Mouse (Mus musculus) midbrain, embryonic 11.5 days (tissue): ENCODE measurements around the gene Calhm1. TPM values are rescaled to one million over a fixed set of nuclear protein-coding genes. Genes with fewer than 3 reads are reported as not detected.

Source experiments
- ATAC-seq: fragments of 200-750 bp; cut with Nextera tagmentation; 2 replicates; pipeline ENCODE4 v1.8.0; 2017; ENCODE audit warnings: moderate TSS enrichment, moderate library complexity; ENCODE audit not compliant: low FRiP score
- DNase-seq: peaks from one replicate; pipeline ENCODE4 v3.0.0; 2015; ENCODE audit warnings: low spot score; ENCODE audit errors: missing footprints
- H3K27ac ChIP-seq: fragments of 300-500 bp; sonication (generic); 2 replicates; pipeline ENCODE4 v1.5.1; 2014; ENCODE audit warnings: low read depth, low read length
- H3K27me3 ChIP-seq: fragments of 300-500 bp; sonication (generic); 2 replicates; pipeline ENCODE4 v1.6.1; 2014; ENCODE audit warnings: mild to moderate bottlenecking, low read length, moderate library complexity, mixed read lengths; ENCODE audit not compliant: control insufficient read depth, insufficient read depth
- H3K36me3 ChIP-seq: fragments of 300-500 bp; sonication (generic); 2 replicates; pipeline ENCODE4 v1.6.1; 2014; ENCODE audit warnings: mild to moderate bottlenecking, low read length, moderate library complexity, mixed read lengths; ENCODE audit not compliant: control insufficient read depth, insufficient read depth
- H3K4me1 ChIP-seq: fragments of 300-500 bp; sonication (generic); 2 replicates; pipeline ENCODE4 v1.6.1; 2014; ENCODE audit warnings: low read length; ENCODE audit not compliant: control insufficient read depth, insufficient read depth
- H3K4me2 ChIP-seq: fragments of 300-500 bp; sonication (generic); 2 replicates; pipeline ENCODE4 v1.6.1; 2014; ENCODE audit warnings: mild to moderate bottlenecking, moderate library complexity
- H3K4me3 ChIP-seq: fragments of 300-500 bp; sonication (generic); 2 replicates; pipeline ENCODE4 v1.5.1; 2014; ENCODE audit warnings: low read depth, low read length
- H3K9ac ChIP-seq: fragments of 300-500 bp; sonication (generic); 2 replicates; pipeline ENCODE4 v1.6.1; 2014; ENCODE audit warnings: low read length
- H3K9me3 ChIP-seq: fragments of 300-500 bp; sonication (generic); 2 replicates; pipeline ENCODE4 v1.6.1; 2016; ENCODE audit warnings: low read length; ENCODE audit not compliant: control insufficient read depth
- WGBS: fragments of 180-500 bp; shearing (Covaris S2); extraction: QIAGEN DNeasy Blood & Tissue Kit; methylation state at CpG from one replicate; pipeline ENCODE4 v1.1.7; 2014; 5-methylcytosine and 5-hydroxymethylcytosine counted together
- polyA plus RNA-seq: library from polyadenylated mRNA; unstranded; fragments of >200 nt; fragmentation: Nextera tagmentation; extraction: Ambion mirVana; gene quantifications from 2 replicates; pipeline ENCODE4 v1.2.1, GENCODE M21; 2014

Calhm1 gene
- polyA plus RNA-seq, 1 experiment from 2014 or later, result not detected

DNA sequence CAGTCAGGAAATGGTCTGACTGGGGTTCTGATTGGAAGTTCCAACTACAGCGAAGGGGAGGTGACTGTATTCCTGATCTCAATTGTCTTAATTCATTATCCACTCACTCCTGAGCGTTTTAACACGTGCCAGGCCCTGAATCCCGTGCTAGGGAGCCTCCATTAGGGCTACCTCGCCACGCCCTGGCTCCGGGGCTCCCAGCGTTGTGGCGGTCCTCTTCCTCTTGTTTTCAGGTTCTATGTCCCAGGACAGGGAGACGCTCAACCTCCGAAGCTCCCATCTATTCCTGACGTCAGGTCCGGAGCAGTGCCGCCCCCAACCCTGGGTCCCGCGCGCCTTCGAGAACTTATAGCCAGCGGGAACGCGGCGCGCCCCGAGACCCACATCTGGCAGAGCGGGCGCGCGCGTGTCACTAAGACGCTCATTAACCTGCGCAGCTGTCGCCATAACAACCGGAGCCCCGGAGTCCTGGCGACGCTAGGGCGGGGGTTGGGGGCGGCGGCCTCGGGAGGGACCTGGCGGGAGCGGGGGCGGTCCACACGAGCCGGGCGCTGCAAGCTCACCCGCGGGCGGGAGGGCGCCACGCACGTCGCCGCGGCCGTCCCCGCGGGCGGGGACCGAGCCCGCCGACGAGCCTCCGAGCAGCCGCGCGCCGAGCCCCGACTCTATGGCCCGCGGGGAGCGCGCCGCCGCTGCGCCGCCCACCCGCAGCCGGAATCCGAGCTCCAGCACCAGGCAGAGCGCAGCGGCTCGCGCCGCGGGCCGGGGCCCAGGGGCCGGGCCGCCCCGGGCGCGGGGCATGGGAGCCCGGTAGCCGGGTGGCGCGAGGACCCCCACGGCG, 34.6 kb upstream of the Calhm1 start, which contains the start of gene Neurl1a:
Gene Neurl1a (plus strand): TSS at position 390 of the 841 bp plus-strand sequence.
- Histone ChIP-seq H3K4me2 (peak within 1 kb of the TSS; percentile 86), H3K27ac (no peak within 1 kb of the TSS), H3K9me3 (peaks cover 9% of the 10 kb centered on the region; the same call in 1 of the 2 replicates), H3K36me3 (no peaks in the 10 kb centered on the region), H3K27me3 (peaks cover 37% of the 10 kb centered on the region), H3K4me1 (peaks cover 9% of the 10 kb centered on the region), H3K9ac (peak within 1 kb of the TSS; percentile 57), H3K4me3 (peak within 1 kb of the TSS; percentile 68)
- ATAC-seq (peak; percentile 75), DNase-seq (peak; percentile 96)
- WGBS, result under 1% methylated on average over 95 of the region's 98 CpGs

DNA sequence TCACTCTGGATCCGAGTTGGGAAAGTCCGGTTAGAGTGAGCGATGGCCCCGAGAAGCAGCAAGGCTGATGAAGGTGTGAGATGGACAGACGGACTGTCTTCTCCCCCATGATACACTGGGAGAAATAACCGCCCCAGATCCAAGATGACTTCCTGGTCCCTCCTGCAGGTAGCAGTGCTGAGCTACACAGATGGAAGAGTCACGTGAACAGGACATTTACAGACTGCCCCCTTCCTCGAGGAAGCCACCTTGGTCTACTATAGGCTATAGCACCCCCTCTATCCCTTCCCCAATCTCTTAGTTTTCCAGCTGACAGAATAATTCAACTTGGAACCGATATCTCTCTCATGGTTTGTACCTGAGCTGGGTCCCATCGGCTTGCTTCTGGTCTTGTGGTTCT, 33.9 kb upstream of the Calhm1 start:
- 22% methylated on average over 10 of the region's 10 CpGs for WGBS
- Histone ChIP-seq H3K9ac (no peak overlapping the region), H3K9me3 (peaks cover 9% of the 10 kb centered on the region; the same call in 1 of the 2 replicates), H3K27me3 (peaks cover 37% of the 10 kb centered on the region), H3K36me3 (no peaks in the 10 kb centered on the region), H3K4me3 (peak overlapping the region; percentile 68; the same call in 1 of the 2 replicates), H3K4me1 (peaks cover 9% of the 10 kb centered on the region), H3K4me2 (peak overlapping the region; percentile 86), H3K27ac (no peak overlapping the region)
- DNase-seq (no peak), ATAC-seq (0 out of 2 replicates have a peak, but pooled peaks have one; percentile 49)

DNA sequence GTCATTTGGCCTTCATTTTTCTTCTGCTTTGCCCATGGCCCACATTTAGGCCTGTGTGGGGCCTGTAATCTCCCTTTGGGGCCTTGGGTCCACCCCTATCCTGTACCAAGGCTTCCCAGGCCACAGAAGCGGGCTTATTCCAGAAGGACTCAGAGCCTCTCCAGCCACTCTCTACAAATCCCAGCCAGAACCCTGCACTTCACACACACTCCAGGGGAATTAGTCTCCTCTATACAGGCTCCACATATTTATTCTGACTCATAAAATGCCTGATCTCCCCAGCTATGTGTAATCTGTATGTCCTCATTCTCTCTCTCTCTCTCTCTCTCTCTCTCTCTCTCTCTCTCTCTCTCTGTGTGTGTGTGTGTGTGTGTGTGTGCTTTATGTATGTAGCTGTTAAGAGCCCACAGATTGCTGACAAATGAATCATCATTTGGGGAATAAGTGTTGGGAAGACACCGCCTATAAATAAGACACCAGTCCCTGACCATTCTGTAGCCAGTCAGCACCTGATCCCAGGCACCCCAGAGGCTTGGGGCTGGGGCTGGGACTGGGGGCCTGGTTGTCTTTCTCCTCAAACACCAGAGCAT, 33.0 kb upstream of the Calhm1 start:
- H3K4me3 ChIP-seq, result no peak overlapping the region
- peaks cover 6% of the 10 kb centered on the region; the same call in 1 of the 2 replicates for H3K9me3 ChIP-seq
- WGBS, result 70% methylated on average over 2 of the region's 2 CpGs
- H3K27ac ChIP-seq, result no peak overlapping the region
- no peaks in the 10 kb centered on the region for H3K36me3 ChIP-seq
- DNase-seq (peak; percentile 74), ATAC-seq (no peak)
- no peak overlapping the region for H3K9ac ChIP-seq
- peaks cover 37% of the 10 kb centered on the region for H3K27me3 ChIP-seq
- H3K4me2 ChIP-seq, result no peak overlapping the region
- H3K4me1 ChIP-seq, result peaks cover 9% of the 10 kb centered on the region

DNA sequence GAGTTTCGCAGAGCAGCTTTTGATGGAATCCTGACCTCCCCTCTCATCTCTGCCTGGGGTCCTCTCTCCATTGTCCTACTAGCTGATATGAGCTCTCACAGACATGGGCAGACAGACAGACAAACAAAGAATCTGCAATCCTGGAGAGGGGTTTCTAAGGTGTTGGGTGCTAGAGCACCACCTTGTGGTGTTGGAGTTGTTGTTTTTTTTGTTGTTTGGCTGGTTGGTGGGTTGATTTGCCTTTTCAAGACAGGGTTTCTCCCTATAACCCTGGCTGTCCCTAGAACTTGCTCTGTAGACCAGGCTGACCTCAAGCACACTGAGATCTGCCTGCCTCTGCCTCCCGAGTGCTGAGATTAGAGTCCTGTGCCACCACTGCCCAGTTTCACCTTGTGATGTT, 31.4 kb upstream of the Calhm1 start:
- Histone ChIP-seq H3K36me3 (no peaks in the 10 kb centered on the region), H3K4me1 (peaks cover 9% of the 10 kb centered on the region), H3K27ac (no peak overlapping the region), H3K27me3 (peaks cover 29% of the 10 kb centered on the region), H3K9me3 (no peaks in the 10 kb centered on the region), H3K4me3 (no peak overlapping the region), H3K4me2 (no peak overlapping the region), H3K9ac (no peak overlapping the region)
- no peak for ATAC-seq
- WGBS, result 66% methylated on average over 2 of the region's 2 CpGs
- DNase-seq, result peak; percentile 81

DNA sequence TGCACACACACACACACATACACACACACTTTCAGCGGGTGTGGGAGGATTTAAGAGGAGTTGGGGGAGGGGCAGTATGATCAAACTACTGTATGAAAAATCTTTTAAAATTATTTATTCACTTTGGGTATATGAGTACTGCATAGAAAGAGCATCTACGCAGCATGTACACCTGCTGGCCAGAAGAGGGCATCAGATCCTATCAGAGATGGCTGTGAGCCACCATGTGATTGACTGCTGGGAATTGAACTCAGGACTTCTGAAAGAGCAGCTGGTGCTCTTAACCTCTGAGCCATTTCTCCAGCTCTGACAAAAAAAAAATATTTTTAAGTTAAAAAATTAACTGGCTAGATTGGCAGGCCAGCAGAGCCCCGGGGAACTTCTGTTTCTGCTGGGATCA, 30.5 kb upstream of the Calhm1 start:
- Histone ChIP-seq H3K27me3 (peaks cover 21% of the 10 kb centered on the region), H3K4me1 (peaks cover 9% of the 10 kb centered on the region), H3K27ac (no peak overlapping the region), H3K9ac (no peak overlapping the region), H3K4me2 (no peak overlapping the region), H3K9me3 (no peaks in the 10 kb centered on the region), H3K36me3 (no peaks in the 10 kb centered on the region), H3K4me3 (no peak overlapping the region)
- ATAC-seq (no peak), DNase-seq (peak; percentile 79)
- 61% methylated on average over 3 of the region's 3 CpGs for WGBS

DNA sequence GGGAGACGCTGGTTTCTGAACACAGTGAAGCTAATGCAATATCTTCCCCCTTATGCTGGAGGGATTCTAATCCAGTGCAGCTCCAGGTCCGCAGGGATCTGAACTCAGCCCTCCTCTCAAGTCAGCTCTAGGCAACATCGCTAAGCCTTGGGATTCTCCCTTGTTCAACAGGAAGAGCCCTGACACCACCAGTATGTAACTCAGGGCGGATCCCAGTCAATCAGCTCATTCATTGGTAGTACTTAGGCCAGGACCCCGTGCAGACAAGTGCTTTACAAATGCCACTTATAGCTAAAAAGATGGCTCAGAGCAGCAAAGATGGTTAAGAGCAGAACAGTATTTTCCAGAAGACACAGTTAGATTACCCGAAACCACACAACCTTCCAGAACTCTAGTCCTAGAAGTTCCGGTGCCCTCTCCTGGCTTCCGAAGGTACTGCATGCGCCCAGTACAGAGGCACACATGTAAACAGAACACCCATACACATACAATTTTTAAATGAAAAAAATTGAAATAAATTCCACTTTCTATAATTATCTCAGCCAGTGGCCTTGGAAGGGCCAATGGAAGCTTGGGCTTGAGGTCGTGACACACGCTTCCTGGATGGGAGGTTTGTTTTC, 24.8 kb upstream of the Calhm1 start:
- Histone ChIP-seq H3K27ac (no peak overlapping the region), H3K36me3 (no peaks in the 10 kb centered on the region), H3K9me3 (no peaks in the 10 kb centered on the region), H3K4me1 (peaks cover 5% of the 10 kb centered on the region), H3K4me3 (no peak overlapping the region), H3K4me2 (0 out of 2 replicates have a peak overlapping the region, but pooled peaks have one; percentile 11), H3K9ac (no peak overlapping the region), H3K27me3 (no peaks in the 10 kb centered on the region)
- DNase-seq, result peak; percentile 99
- WGBS, result 30% methylated on average over 11 of the region's 11 CpGs
- no peak for ATAC-seq

DNA sequence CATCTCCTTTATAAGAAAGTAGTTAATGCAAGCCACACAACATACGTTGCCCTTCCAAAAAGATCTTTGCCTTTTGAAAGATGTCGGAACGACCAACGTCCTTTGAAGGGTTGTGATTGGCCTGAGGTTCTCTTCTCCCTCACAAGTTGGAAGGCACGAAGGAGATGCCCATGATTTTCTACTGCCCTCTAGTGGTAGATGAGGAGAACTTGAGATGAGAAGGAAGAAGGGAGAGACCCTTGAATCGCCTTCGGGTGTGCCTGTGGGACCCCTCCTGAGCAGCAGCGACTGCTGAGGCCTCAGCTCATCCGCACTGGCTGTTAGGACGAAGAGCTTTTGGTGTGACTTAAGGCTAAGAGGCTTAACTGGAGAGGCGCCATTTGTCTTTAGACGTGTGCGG, 24.2 kb upstream of the Calhm1 start:
- Histone ChIP-seq H3K27me3 (no peaks in the 10 kb centered on the region), H3K4me3 (no peak overlapping the region), H3K36me3 (no peaks in the 10 kb centered on the region), H3K4me2 (peak overlapping the region; percentile 20; the same call in 1 of the 2 replicates), H3K4me1 (peaks cover 5% of the 10 kb centered on the region), H3K9ac (no peak overlapping the region), H3K27ac (no peak overlapping the region), H3K9me3 (no peaks in the 10 kb centered on the region)
- DNase-seq (peak; percentile 95), ATAC-seq (peak; percentile 35; the same call in 1 of the 2 replicates)
- WGBS, result 7% methylated on average over 13 of the region's 13 CpGs

DNA sequence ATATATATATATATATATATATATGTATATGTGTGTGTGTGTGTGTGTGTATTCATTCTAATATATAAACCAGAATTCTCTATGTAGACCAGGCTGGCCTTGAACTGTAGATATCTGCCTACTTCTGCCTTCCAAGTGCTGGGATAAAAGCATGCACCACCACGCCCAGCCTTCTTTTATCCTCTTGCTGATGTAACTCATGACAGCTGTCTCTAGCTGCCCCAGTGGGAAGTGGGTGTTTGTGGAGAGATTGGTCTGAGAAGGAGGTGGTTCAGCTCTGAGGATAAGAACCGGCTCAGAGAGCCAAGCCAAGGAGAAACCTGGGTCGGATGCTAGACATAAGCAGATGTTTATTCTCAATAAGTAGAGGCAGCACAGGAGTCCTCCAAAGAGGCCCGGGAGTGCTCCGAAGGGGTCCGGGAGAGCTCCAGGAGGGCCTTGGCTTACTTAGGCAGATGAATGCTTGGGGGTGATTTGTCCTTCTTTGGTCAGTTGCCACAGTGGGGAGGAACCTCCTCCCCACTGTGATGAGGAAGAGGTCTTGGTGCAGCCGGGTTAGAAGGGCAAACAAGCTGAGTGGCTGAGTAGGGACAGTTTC, 23.7 kb upstream of the Calhm1 start:
- no peak overlapping the region for H3K27ac ChIP-seq
- DNase-seq (peak; percentile 82), ATAC-seq (no peak)
- no peak overlapping the region for H3K4me3 ChIP-seq
- no peaks in the 10 kb centered on the region for H3K9me3 ChIP-seq
- no peaks in the 10 kb centered on the region for H3K36me3 ChIP-seq
- 42% methylated on average over 7 of the region's 7 CpGs for WGBS
- H3K4me1 ChIP-seq, result peaks cover 5% of the 10 kb centered on the region
- H3K9ac ChIP-seq, result no peak overlapping the region
- no peak overlapping the region for H3K4me2 ChIP-seq
- no peaks in the 10 kb centered on the region for H3K27me3 ChIP-seq
